Mouse (Mus musculus) small intestine, adult 2 months (tissue): ENCODE results near the gene Dlst. TPM values are rescaled to one million over a fixed set of nuclear protein-coding genes. Genes with fewer than 3 reads are reported as not detected.

ENCODE experiments used
- H3K27ac ChIP-seq: fragments of 200-500 bp; 2 replicates; pipeline ENCODE4 v1.5.1; 2012; ENCODE audit warnings: low read depth, low read length, control low read depth, inconsistent platforms; ENCODE audit not compliant: insufficient read depth
- H3K27me3 ChIP-seq: fragments of 200-500 bp; 2 replicates; pipeline ENCODE4 v1.6.1; 2012; ENCODE audit warnings: mild to moderate bottlenecking, moderate library complexity, low read length, inconsistent platforms; ENCODE audit not compliant: control insufficient read depth, insufficient read depth
- H3K36me3 ChIP-seq: fragments of 200-500 bp; 2 replicates; pipeline ENCODE4 v1.6.1; 2012; ENCODE audit warnings: mild to moderate bottlenecking, low read length, control low read depth, inconsistent platforms; ENCODE audit not compliant: control insufficient read depth, insufficient read depth
- H3K4me1 ChIP-seq: fragments of 200-500 bp; 2 replicates; pipeline ENCODE4 v1.6.1; 2012; ENCODE audit warnings: low read length, inconsistent platforms, mixed read lengths; ENCODE audit not compliant: control insufficient read depth, insufficient read depth, insufficient read length
- H3K4me3 ChIP-seq: fragments of 200-500 bp; 2 replicates; pipeline ENCODE4 v1.5.1; 2012; ENCODE audit warnings: low read depth, mild to moderate bottlenecking, control low read depth, inconsistent platforms, low read length, moderate library complexity
- CTCF ChIP-seq: fragments of 200-500 bp; IDR thresholded peaks from 2 replicates; pipeline ENCODE4 v1.5.1; 2012; ENCODE audit warnings: low read depth, mild to moderate bottlenecking, control low read depth, inconsistent platforms, low read length, moderate library complexity, mixed read lengths; ENCODE audit not compliant: insufficient replicate concordance, insufficient read length; ENCODE audit errors: extremely low read depth
- POLR2A ChIP-seq: fragments of 200-500 bp; IDR thresholded peaks from 2 replicates; pipeline ENCODE4 v1.6.1; 2012; ENCODE audit warnings: low read depth, mild to moderate bottlenecking, control low read depth, inconsistent platforms, low read length, moderate library complexity
- WGBS: fragments of 180-500 bp; shearing (Covaris S2); methylation state at CpG from one replicate; pipeline ENCODE4 v1.1.7; 2018; 5-methylcytosine and 5-hydroxymethylcytosine counted together
- polyA plus RNA-seq: library from polyadenylated mRNA; depleted of rRNA; stranded (reverse); fragments of >200 nt; gene quantifications from 2 replicates; pipeline ENCODE4 v1.2.3, GENCODE M21; 2012

Dlst gene
- polyA plus RNA-seq, 1 experiment: 125 TPM

DNA sequence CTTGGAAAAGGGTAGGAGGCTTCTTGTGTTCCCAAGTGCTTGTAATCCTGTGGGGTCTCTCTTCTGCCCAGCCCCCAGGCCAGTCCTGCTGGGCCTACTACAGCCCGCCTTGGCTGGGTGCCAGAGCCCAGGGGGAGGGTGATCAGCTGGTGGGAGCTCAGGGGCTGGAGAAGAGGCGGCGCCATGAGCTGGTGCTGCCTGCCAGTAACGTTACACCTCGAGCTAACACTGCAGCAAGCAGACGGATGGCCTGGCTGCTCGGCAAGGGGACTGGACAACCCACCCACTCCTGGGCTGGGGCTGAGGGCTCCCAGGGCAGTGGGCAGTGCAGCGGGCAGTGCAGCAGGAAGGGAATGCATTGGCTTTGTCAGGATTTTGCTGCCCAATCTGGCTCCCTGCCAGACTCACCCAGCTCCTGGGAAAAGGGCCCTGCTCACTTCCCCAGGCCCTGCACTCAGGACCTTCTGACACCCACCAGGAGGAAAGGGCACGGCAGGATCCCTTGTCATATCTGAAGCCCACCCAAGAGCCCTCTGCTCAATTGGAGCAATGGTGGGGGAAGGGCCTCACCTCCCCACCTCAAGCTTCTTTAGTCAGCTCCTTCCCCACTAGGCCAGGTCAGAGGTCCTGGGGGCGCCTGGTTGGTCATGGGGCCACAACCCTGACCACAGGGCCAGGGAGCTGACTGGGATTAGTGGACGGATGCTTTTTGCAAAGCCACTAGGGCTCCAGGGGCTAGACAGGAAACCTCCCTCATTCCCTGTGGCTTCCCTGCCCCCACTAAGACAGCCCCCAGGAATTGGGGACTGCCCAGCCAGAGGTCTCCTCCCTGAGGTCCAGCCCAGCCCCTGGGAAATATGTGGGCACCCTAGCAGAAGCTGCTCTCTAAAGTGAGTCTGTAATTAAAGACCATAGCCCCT lies 65.6 kb downstream of the Dlst start:
- 54% methylated on average over 11 of the region's 11 CpGs for WGBS
- Histone ChIP-seq H3K27ac (no peak overlapping the region), H3K4me3 (peak overlapping the region; percentile 56)

DNA sequence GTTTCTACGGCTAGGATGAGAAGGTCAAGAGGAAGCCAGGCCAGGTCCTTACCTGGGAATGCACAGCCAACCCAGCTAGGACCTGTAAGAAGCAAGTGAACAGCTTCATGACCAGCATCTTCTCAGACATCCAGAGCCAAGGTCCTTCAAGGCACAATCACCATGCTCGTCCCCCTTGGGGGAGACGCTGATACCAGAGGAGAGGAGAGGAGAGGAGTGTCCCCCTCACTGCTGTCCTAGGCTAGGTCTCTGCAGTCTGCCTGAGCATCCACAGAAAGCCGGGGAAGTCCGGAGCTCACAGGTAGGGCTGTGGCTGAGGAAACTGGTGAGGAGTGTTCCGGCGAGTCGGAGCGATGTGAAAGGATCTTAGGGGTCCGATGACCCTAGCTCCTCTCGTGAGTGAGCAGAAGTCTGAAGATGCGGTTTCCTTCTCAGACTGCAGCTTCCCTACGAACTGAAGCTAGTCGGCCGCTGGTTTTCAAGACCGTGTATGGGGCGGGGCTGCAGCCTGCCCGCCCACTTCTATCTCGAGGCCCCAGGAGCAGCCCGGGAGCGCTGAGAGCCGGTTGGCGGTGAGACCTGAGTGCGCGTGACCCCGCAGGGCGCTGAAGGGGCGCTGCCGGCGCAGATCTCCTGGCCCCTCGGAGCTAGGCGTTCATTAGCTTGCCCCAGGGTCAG lies 66.4 kb downstream of the Dlst start:
- peaks cover 6% of the 10 kb centered on the region; the same call in 1 of the 2 replicates for H3K4me1 ChIP-seq
- H3K27me3 ChIP-seq: no peaks in the 10 kb centered on the region
- 4% methylated on average over 32 of the region's 32 CpGs for WGBS
- TF ChIP-seq CTCF (no peak), POLR2A (no peak)
- H3K27ac ChIP-seq: no peak overlapping the region
- peak overlapping the region; percentile 56 for H3K4me3 ChIP-seq
- no peaks in the 10 kb centered on the region for H3K36me3 ChIP-seq

More for the DNA sequence above, 65.6 kb downstream of the Dlst start:
- H3K4me1 ChIP-seq: peaks cover 6% of the 10 kb centered on the region; the same call in 1 of the 2 replicates
- TF ChIP-seq POLR2A (no peak), CTCF (no peak)
- H3K27me3 ChIP-seq: no peaks in the 10 kb centered on the region
- no peaks in the 10 kb centered on the region for H3K36me3 ChIP-seq

DNA sequence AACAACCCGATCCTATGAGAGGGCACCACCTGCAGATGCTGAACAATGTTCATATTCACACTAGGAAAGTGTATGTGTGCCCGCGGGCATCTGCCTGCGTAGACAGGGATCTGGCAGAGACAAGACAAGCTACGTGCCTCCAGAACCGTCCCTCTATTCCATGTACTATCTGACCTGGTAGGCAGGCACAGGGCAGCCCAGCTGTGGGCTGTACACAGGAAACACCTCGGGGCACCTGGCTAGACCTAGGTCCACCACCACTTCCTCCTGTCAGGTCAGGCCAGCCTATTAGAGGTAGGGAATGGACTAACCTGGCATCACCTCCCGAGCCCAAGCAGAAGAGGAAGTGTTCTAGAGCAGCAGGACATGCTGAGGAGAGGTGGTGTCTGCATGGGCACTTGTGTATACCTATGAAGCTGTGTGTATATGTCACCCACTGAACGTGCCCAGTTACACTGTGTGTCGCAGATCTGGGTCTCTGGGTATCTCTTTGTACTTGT lies 67.2 kb downstream of the Dlst start, which contains the start of gene Pgf:
Pgf (minus strand) TSS at position 51 of the 500 bp plus-strand sequence.
- TF ChIP-seq CTCF: no peak
- TF ChIP-seq POLR2A: no peak
- Histone ChIP-seq H3K27me3 (0 out of 2 replicates have a peak, but pooled peaks cover 6% of the 10 kb centered on the region), H3K36me3 (no peaks in the 10 kb centered on the region), H3K4me1 (peaks cover 6% of the 10 kb centered on the region; the same call in 1 of the 2 replicates), H3K4me3 (peak within 1 kb of the TSS; percentile 56), H3K27ac (no peak within 1 kb of the TSS)
- 64% methylated on average over 10 of the region's 10 CpGs for WGBS

DNA sequence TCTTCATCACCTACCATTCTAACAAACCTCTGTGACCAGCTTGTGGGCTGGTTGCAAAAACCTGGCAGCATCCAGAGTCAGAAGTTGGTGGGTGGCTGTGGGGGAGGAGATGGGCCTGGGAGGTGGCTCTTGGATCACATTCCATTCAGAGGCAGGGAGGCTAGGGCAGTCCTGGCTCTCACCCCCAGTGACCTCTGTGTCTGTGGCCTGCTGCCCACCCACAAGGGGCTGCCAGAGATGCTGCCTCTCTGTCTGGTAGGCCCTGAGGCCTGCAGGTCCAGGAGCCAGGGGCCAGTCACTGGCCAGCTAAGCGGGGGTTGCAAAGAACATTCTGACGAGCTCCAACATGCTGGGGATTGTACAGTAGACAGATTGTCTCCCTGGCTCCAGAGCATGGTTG lies 67.7 kb downstream of the Dlst start:
- Histone ChIP-seq H3K4me3 (no peak overlapping the region), H3K27ac (no peak overlapping the region), H3K27me3 (0 out of 2 replicates have a peak, but pooled peaks cover 6% of the 10 kb centered on the region), H3K4me1 (peaks cover 6% of the 10 kb centered on the region; the same call in 1 of the 2 replicates), H3K36me3 (no peaks in the 10 kb centered on the region)
- TF ChIP-seq CTCF: no peak
- no peak for TF ChIP-seq POLR2A
- 92% methylated on average over 2 of the region's 2 CpGs for WGBS

DNA sequence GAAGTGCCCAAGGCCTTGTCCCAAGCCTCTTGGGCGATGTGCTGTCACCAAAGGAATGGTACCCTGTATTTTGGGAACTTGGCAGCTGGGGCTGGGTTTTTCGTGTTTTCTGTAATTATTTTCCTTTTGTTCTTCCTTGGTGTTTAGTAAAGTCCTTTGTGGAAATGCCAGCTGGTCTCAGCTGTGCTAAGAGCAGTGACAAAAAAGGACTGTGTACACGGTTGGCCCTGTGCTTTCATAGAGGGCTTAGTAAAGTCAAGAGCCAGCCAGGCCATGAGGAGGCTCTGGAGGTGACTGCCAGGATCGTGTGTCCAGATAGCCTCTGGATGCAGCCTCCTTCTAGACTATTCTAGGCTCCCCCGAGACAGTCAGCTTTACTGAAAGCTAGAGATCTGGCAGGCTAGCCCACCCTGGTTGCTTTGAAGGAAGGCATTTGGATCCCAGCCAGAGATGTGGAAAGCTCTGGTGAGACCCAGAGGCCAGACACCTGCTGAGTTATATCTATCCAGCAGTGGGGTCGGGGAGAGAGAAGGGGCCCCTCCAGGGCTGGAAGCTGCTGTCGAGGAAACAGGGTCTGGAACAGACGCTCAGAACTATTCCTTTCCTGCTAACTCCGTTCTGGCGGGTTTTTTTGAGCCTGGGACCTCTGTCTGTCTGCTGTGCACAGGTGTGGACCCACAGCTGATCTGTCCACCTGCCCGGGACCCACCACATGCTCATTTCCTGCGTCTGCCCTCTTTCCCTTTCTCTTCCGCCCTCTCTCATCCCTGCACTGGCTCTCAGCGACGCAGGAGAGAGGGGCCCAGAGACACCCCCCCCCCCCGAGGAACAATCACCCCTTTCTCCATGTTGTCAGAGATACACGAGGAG lies 71.1 kb downstream of the Dlst start:
- TF ChIP-seq CTCF (no peak), POLR2A (no peak)

DNA sequence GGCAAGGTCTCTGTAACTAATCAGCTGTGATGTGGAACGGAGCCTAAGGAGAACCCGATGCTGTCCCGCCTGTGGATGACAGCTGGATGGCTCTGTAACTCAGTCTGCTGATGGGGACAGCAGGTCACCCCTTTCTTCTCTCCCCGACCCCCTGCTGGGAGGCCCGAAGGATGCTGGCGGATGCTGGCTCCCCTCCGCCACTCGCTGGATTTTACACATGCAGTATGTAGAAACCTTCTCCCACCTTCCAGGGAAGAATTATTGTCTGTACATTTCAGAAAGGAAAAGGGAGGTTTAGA lies 71.7 kb downstream of the Dlst start:
- H3K27me3 ChIP-seq: 0 out of 2 replicates have a peak, but pooled peaks cover 6% of the 10 kb centered on the region
- H3K4me1 ChIP-seq: peaks cover 1% of the 10 kb centered on the region; the same call in 1 of the 2 replicates
- no peak overlapping the region for H3K4me3 ChIP-seq
- TF ChIP-seq CTCF (no peak), POLR2A (no peak)
- WGBS: 40% methylated on average over 8 of the region's 8 CpGs
- H3K36me3 ChIP-seq: no peaks in the 10 kb centered on the region
- no peak overlapping the region for H3K27ac ChIP-seq

More for the DNA sequence above, 71.1 kb downstream of the Dlst start:
- Histone ChIP-seq H3K27me3 (0 out of 2 replicates have a peak, but pooled peaks cover 6% of the 10 kb centered on the region), H3K27ac (no peak overlapping the region), H3K4me1 (peaks cover 6% of the 10 kb centered on the region; the same call in 1 of the 2 replicates), H3K36me3 (no peaks in the 10 kb centered on the region), H3K4me3 (no peak overlapping the region)
- 33% methylated on average over 17 of the region's 17 CpGs for WGBS
